Mouse (Mus musculus): ENCODE data around the gene Brsk2. TPM values are rescaled to one million over a fixed set of nuclear protein-coding genes. Genes with fewer than 3 reads are reported as not detected.

Brsk2 gene
- polyA plus RNA-seq, 1 experiment from 2014 or later: 0.88 TPM

DNA sequence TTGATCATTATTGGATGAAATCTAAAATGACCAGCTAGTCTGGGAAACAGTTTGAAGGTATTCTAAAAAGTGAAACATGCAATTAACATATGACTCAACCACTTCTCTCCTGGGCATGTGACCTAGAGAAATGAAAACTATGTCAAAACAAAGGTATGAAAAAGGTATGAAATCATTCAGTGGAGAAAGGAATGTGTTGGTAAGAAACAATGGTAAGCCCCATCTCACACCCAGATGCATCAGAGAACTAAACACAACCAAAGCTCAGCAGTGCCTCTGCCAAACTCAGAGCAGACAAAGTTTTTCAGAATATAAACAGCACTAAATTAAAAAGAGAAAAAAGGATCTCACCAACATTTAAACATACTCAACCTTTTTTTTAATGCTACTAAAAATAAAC, 80.5 kb downstream of the Brsk2 start:
- peaks cover 8% of the 10 kb centered on the region for H3K4me1 ChIP-seq (ENCODE audit: insufficient read depth)
- ATAC-seq (ENCODE audit: insufficient read depth) (no peak), DNase-seq (no peak)
- H3K27ac ChIP-seq (ENCODE audit: low read depth): no peak overlapping the region
- H3K4me3 ChIP-seq (ENCODE audit: low read depth, low read length): no peak overlapping the region
- H3K9me3 ChIP-seq (ENCODE audit: low read depth, low read length): no peaks in the 10 kb centered on the region
- H3K36me3 ChIP-seq (ENCODE audit: insufficient read depth): no peaks in the 10 kb centered on the region
- no peaks in the 10 kb centered on the region for H3K27me3 ChIP-seq (ENCODE audit: insufficient read depth, low read length)
- no peak overlapping the region for H3K9ac ChIP-seq
- TF ChIP-seq CTCF (IDR thresholded peaks at IDR 0.05; ENCODE audit: low read depth): no peak
- H3K4me2 ChIP-seq: no peak overlapping the region

- Histone ChIP-seq H3K9me3 (ENCODE audit: low read depth, low read length) (no peaks in the 10 kb centered on the region), H3K4me1 (ENCODE audit: insufficient read depth) (no peaks in the 10 kb centered on the region), H3K36me3 (ENCODE audit: insufficient read depth) (no peaks in the 10 kb centered on the region), H3K4me3 (ENCODE audit: low read depth, low read length) (no peak overlapping the region), H3K27me3 (ENCODE audit: insufficient read depth, low read length) (no peaks in the 10 kb centered on the region), H3K4me2 (no peak overlapping the region), H3K27ac (ENCODE audit: low read depth) (no peak overlapping the region), H3K9ac (no peak overlapping the region)
- WGBS: 80% methylated on average over 2 of the region's 2 CpGs
- no peak for TF ChIP-seq CTCF (IDR thresholded peaks at IDR 0.05; ENCODE audit: low read depth)
- DNase-seq: peak; percentile 42
- ATAC-seq (ENCODE audit: insufficient read depth): peak; percentile 60; the same call in 1 of the 2 replicates
These were observed 84.6 kb downstream of the Brsk2 start for GRCm38 (mm10) chr7:142034198-142034597.

DNA sequence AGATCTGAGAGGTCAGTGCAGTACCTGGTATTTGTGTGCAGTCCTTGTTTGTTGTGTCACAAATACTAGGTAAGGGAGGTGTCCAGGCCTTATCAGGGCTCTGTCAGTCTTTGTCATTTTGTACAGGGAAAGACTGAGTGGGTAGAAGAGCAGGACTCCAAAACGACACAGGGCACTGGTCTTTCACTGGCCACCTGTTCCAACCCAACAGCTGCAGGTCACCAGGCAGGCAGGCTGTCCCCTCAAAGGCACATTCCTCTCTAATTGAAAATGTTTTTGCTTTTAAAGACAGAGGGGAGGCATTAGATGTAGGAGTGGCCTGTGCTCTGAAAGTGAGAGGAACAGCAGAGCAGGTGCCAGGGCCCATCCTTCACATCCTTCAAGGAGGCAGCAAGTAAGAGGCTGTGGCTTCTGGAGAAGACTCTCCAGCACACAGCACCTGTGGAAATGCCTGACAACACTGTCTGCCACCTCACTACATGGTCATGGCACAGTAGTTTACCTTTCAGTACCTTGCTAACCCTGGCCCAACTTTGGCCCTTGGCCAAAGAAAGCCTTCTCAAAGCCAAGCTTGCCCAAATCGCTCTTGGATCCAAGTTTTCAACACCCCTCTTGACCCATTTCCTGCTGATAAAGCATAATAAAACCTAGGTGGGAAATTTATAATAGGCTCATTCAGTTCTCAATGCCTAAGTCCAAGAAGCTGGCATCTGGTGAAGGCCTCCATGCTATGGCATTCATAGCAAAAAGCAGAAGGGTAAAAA, 85.7 kb downstream of the Brsk2 start:
- no peaks in the 10 kb centered on the region for H3K9me3 ChIP-seq (ENCODE audit: low read depth, low read length)
- no peak overlapping the region for H3K9ac ChIP-seq
- TF ChIP-seq CTCF (IDR thresholded peaks at IDR 0.05; ENCODE audit: low read depth): no peak
- H3K36me3 ChIP-seq (ENCODE audit: insufficient read depth): no peaks in the 10 kb centered on the region
- no peaks in the 10 kb centered on the region for H3K27me3 ChIP-seq (ENCODE audit: insufficient read depth, low read length)
- DNase-seq (no peak), ATAC-seq (ENCODE audit: insufficient read depth) (no peak)
- no peak overlapping the region for H3K4me3 ChIP-seq (ENCODE audit: low read depth, low read length)
- H3K4me2 ChIP-seq: no peak overlapping the region
- H3K27ac ChIP-seq (ENCODE audit: low read depth): no peak overlapping the region
- WGBS: 52% methylated on average over 2 of the region's 2 CpGs
- H3K4me1 ChIP-seq (ENCODE audit: insufficient read depth): no peaks in the 10 kb centered on the region

GRCm38 (mm10) chr7:142037553-142038170, 88.1 kb downstream of the Brsk2 start:
- Histone ChIP-seq H3K4me3 (ENCODE audit: low read depth, low read length) (no peak overlapping the region), H3K36me3 (ENCODE audit: insufficient read depth) (no peaks in the 10 kb centered on the region), H3K27ac (ENCODE audit: low read depth) (no peak overlapping the region), H3K4me1 (ENCODE audit: insufficient read depth) (no peaks in the 10 kb centered on the region), H3K4me2 (no peak overlapping the region), H3K27me3 (ENCODE audit: insufficient read depth, low read length) (no peaks in the 10 kb centered on the region), H3K9me3 (ENCODE audit: low read depth, low read length) (no peaks in the 10 kb centered on the region), H3K9ac (no peak overlapping the region)
- peak; percentile 80 for TF ChIP-seq CTCF (IDR thresholded peaks at IDR 0.05; ENCODE audit: low read depth)
- WGBS: 68% methylated on average over 4 of the region's 4 CpGs
- peak; percentile 77 for DNase-seq
- peak; percentile 64; the same call in 1 of the 2 replicates for ATAC-seq (ENCODE audit: insufficient read depth)

- Histone ChIP-seq H3K4me3 (ENCODE audit: low read depth, low read length) (no peak overlapping the region), H3K27me3 (ENCODE audit: insufficient read depth, low read length) (no peaks in the 10 kb centered on the region), H3K27ac (ENCODE audit: low read depth) (no peak overlapping the region), H3K9me3 (ENCODE audit: low read depth, low read length) (no peaks in the 10 kb centered on the region), H3K4me2 (no peak overlapping the region), H3K36me3 (ENCODE audit: insufficient read depth) (no peaks in the 10 kb centered on the region), H3K4me1 (ENCODE audit: insufficient read depth) (no peaks in the 10 kb centered on the region), H3K9ac (no peak overlapping the region)
- TF ChIP-seq CTCF (IDR thresholded peaks at IDR 0.05; ENCODE audit: low read depth): no peak
- ATAC-seq (ENCODE audit: insufficient read depth) (no peak), DNase-seq (no peak)
- WGBS: 78% methylated on average over 3 of the region's 3 CpGs
These were observed 91.2 kb downstream of the Brsk2 start for GRCm38 (mm10) chr7:142040756-142041155.

DNA sequence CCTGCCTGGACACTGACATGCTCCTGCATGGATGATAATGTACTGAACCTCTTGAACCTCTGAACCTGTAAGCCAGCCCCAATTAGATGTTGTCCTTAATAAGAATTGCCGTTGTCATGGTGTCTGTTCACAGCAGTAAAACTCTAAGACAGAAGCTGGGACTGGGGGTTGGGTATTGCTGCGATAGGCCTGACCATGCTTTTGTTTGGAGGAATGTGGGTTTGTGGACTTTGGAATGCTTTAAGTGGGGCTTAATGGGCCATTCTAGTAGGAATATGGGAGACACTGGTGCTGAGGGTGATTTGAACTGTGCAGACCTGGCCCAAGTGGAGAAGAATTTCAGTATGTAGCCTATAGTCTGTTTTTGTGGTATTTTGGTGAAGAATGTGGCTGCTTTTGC, 95.8 kb downstream of the Brsk2 start:
- H3K4me2 ChIP-seq: no peak overlapping the region
- no peak for TF ChIP-seq CTCF (IDR thresholded peaks at IDR 0.05; ENCODE audit: low read depth)
- no peak overlapping the region; the same call in 1 of the 2 replicates for H3K27ac ChIP-seq (ENCODE audit: low read depth)
- H3K4me1 ChIP-seq (ENCODE audit: insufficient read depth): no peaks in the 10 kb centered on the region
- peak; percentile 15 for DNase-seq
- no peak overlapping the region for H3K4me3 ChIP-seq (ENCODE audit: low read depth, low read length)
- no peaks in the 10 kb centered on the region for H3K27me3 ChIP-seq (ENCODE audit: insufficient read depth, low read length)
- H3K9me3 ChIP-seq (ENCODE audit: low read depth, low read length): no peaks in the 10 kb centered on the region
- H3K9ac ChIP-seq: no peak overlapping the region
- no peaks in the 10 kb centered on the region for H3K36me3 ChIP-seq (ENCODE audit: insufficient read depth)
- WGBS: 58% methylated on average over 2 of the region's 2 CpGs
- ATAC-seq (ENCODE audit: insufficient read depth): no peak

DNA sequence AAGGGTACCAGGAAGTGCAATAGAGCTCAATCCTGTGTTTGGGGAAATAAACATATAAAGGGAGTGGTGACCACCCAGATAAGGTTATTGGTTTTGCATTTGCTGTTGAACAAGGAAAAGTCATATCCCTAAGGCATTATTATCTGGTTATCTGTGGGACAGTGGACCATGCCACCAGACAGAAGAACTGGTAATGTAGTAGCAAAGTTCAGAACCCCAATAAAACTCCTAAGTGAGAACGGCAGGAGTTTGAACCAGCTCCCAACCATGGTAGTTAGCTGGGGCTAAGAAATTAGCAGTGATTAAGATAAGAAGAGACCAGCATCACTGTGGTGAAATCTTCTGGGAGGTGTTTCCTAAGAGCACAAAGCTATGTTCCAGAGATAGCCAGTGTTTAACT, 96.4 kb downstream of the Brsk2 start:
- Histone ChIP-seq H3K4me1 (ENCODE audit: insufficient read depth) (no peaks in the 10 kb centered on the region), H3K27ac (ENCODE audit: low read depth) (no peak overlapping the region), H3K4me3 (ENCODE audit: low read depth, low read length) (no peak overlapping the region), H3K9me3 (ENCODE audit: low read depth, low read length) (no peaks in the 10 kb centered on the region), H3K4me2 (no peak overlapping the region), H3K27me3 (ENCODE audit: insufficient read depth, low read length) (no peaks in the 10 kb centered on the region), H3K36me3 (ENCODE audit: insufficient read depth) (no peaks in the 10 kb centered on the region), H3K9ac (no peak overlapping the region)
- no peak for TF ChIP-seq CTCF (IDR thresholded peaks at IDR 0.05; ENCODE audit: low read depth)
- no peak for ATAC-seq (ENCODE audit: insufficient read depth)
- DNase-seq: no peak
- WGBS: 86% methylated on average over 1 of the region's 1 CpGs
